Mouse (Mus musculus): ENCODE results near the gene Setd5. TPM values are rescaled to one million over a fixed set of nuclear protein-coding genes. Genes with fewer than 3 reads are reported as not detected.
A peak's percentile ranks its signal among the peaks of the same experiment; 100 is the strongest.

Gene Setd5
- total and polyA plus RNA-seq, 3 experiments = 14.6 to 33.5 (median 31.1) TPM

- WGBS = 71% methylated on average over 3 of the region's 3 CpGs
- no peaks in the 10 kb centered on the region for H3K4me1 ChIP-seq (ENCODE audit: control insufficient read depth, insufficient read depth, low read length)
- no peaks in the 10 kb centered on the region for H3K36me3 ChIP-seq (ENCODE audit: control insufficient read depth, insufficient read depth, low read length)
- no peaks in the 10 kb centered on the region for H3K27me3 ChIP-seq (ENCODE audit: control insufficient read depth, insufficient read depth, low read length)
- no peaks in the 10 kb centered on the region for H3K79me2 ChIP-seq (replicated peaks; ENCODE audit: control insufficient read depth, insufficient read depth, low read length)
- TF ChIP-seq CTCF (IDR thresholded peaks at IDR 0.05) (0 out of 2 replicates have a peak, but pooled peaks have one; percentile 3), EP300 (IDR thresholded peaks at IDR 0.05; ENCODE audit: insufficient read depth, low read depth, low read length) (no peak), POLR2A (IDR thresholded peaks at IDR 0.05; ENCODE audit: insufficient read depth, low read depth, low read length) (no peak)
- intact Hi-C loops (cut with DNase I) = no loop called here
- H3K4me3 ChIP-seq = no peak overlapping the region
- DNase-seq = no peak
- H3K9ac ChIP-seq (ENCODE audit: low read depth, low read length) = no peak overlapping the region
- H3K27ac ChIP-seq = no peak overlapping the region
Measured at GRCm38 (mm10) chr6:113032121-113032520, 45.0 kb upstream of the Setd5 start.

- no peaks in the 10 kb centered on the region for H3K36me3 ChIP-seq (ENCODE audit: control insufficient read depth, insufficient read depth, low read length)
- no peak for DNase-seq
- no peak overlapping the region for H3K9ac ChIP-seq (ENCODE audit: low read depth, low read length)
- peaks cover 1% of the 10 kb centered on the region; the same call in 1 of the 2 replicates for H3K4me1 ChIP-seq (ENCODE audit: control insufficient read depth, insufficient read depth, low read length)
- intact Hi-C loops (cut with DNase I) = no loop called here
- H3K27me3 ChIP-seq (ENCODE audit: control insufficient read depth, insufficient read depth, low read length) = no peaks in the 10 kb centered on the region
- H3K4me3 ChIP-seq = no peak overlapping the region
- WGBS = 69% methylated on average over 2 of the region's 2 CpGs
- TF ChIP-seq POLR2A (IDR thresholded peaks at IDR 0.05; ENCODE audit: insufficient read depth, low read depth, low read length) = no peak
- TF ChIP-seq CTCF (IDR thresholded peaks at IDR 0.05) = no peak
- no peak for TF ChIP-seq EP300 (IDR thresholded peaks at IDR 0.05; ENCODE audit: insufficient read depth, low read depth, low read length)
- H3K27ac ChIP-seq = no peak overlapping the region
- no peaks in the 10 kb centered on the region for H3K79me2 ChIP-seq (replicated peaks; ENCODE audit: control insufficient read depth, insufficient read depth, low read length)
Measured at GRCm38 (mm10) chr6:113033185-113033584, 44.0 kb upstream of the Setd5 start.

- no peaks in the 10 kb centered on the region for H3K36me3 ChIP-seq (ENCODE audit: control insufficient read depth, insufficient read depth, low read length)
- TF ChIP-seq POLR2A (IDR thresholded peaks at IDR 0.05; ENCODE audit: insufficient read depth, low read depth, low read length) = no peak
- no peak for TF ChIP-seq EP300 (IDR thresholded peaks at IDR 0.05; ENCODE audit: insufficient read depth, low read depth, low read length)
- TF ChIP-seq CTCF (IDR thresholded peaks at IDR 0.05) = no peak
- H3K9ac ChIP-seq (ENCODE audit: low read depth, low read length) = no peak overlapping the region
- H3K4me3 ChIP-seq = no peak overlapping the region
- intact Hi-C loops (cut with DNase I) = no loop called here
- H3K27me3 ChIP-seq (ENCODE audit: control insufficient read depth, insufficient read depth, low read length) = no peaks in the 10 kb centered on the region
- no peaks in the 10 kb centered on the region for H3K79me2 ChIP-seq (replicated peaks; ENCODE audit: control insufficient read depth, insufficient read depth, low read length)
- H3K4me1 ChIP-seq (ENCODE audit: control insufficient read depth, insufficient read depth, low read length) = peaks cover 1% of the 10 kb centered on the region; the same call in 1 of the 2 replicates
- no peak for DNase-seq
- 83% methylated on average over 6 of the region's 6 CpGs for WGBS
- H3K27ac ChIP-seq = no peak overlapping the region
Measured at GRCm38 (mm10) chr6:113034466-113034865, 42.7 kb upstream of the Setd5 start.

GRCm38 (mm10) chr6:113036463-113037175 is 40.5 kb upstream of the Setd5 start:
- no peaks in the 10 kb centered on the region for H3K27me3 ChIP-seq (ENCODE audit: control insufficient read depth, insufficient read depth, low read length)
- intact Hi-C loops (cut with DNase I) = loop anchor here (2.0 kb wide), 1 partner anchor 18 kb away; no protein-coding TSS in a partner anchor
- peaks cover 1% of the 10 kb centered on the region; the same call in 1 of the 2 replicates for H3K4me1 ChIP-seq (ENCODE audit: control insufficient read depth, insufficient read depth, low read length)
- no peak overlapping the region for H3K9ac ChIP-seq (ENCODE audit: low read depth, low read length)
- no peak overlapping the region for H3K4me3 ChIP-seq
- no peaks in the 10 kb centered on the region for H3K79me2 ChIP-seq (replicated peaks; ENCODE audit: control insufficient read depth, insufficient read depth, low read length)
- TF ChIP-seq CTCF (IDR thresholded peaks at IDR 0.05) (no peak), EP300 (IDR thresholded peaks at IDR 0.05; ENCODE audit: insufficient read depth, low read depth, low read length) (no peak), POLR2A (IDR thresholded peaks at IDR 0.05; ENCODE audit: insufficient read depth, low read depth, low read length) (no peak)
- H3K27ac ChIP-seq = no peak overlapping the region
- no peaks in the 10 kb centered on the region for H3K36me3 ChIP-seq (ENCODE audit: control insufficient read depth, insufficient read depth, low read length)
- no peak for DNase-seq
- WGBS = 78% methylated on average over 4 of the region's 4 CpGs

- intact Hi-C loops (cut with DNase I) = loop anchor here (2.0 kb wide), 3 partner anchors 19 to 431 kb away; no protein-coding TSS in a partner anchor
- TF ChIP-seq EP300 (IDR thresholded peaks at IDR 0.05; ENCODE audit: insufficient read depth, low read depth, low read length) (peak; percentile 93), CTCF (IDR thresholded peaks at IDR 0.05) (no peak)
- Histone ChIP-seq H3K36me3 (ENCODE audit: control insufficient read depth, insufficient read depth, low read length) (no peaks in the 10 kb centered on the region), H3K4me3 (peak overlapping the region; percentile 17; the same call in 1 of the 2 replicates), H3K4me1 (ENCODE audit: control insufficient read depth, insufficient read depth, low read length) (peaks cover 1% of the 10 kb centered on the region; the same call in 1 of the 2 replicates), H3K27ac (peak overlapping the region; percentile 42; the same call in 1 of the 2 replicates), H3K27me3 (ENCODE audit: control insufficient read depth, insufficient read depth, low read length) (no peaks in the 10 kb centered on the region), H3K9ac (ENCODE audit: low read depth, low read length) (no peak overlapping the region), H3K79me2 (replicated peaks; ENCODE audit: control insufficient read depth, insufficient read depth, low read length) (no peaks in the 10 kb centered on the region)
- 8% methylated on average over 19 of the region's 19 CpGs for WGBS
- peak; percentile 69 to 77 for DNase-seq
Measured at GRCm38 (mm10) chr6:113037946-113038734, 39.0 kb upstream of the Setd5 start.

Data from heart, adult 2 months (tissue).